Mouse (Mus musculus) gastrocnemius, adult 2 months (tissue): Measurements from ENCODE around the gene Stum. TPM values are rescaled to one million over a fixed set of nuclear protein-coding genes. Genes with fewer than 3 reads are reported as not detected.
A peak's percentile ranks its signal among the peaks of the same experiment; 100 is the strongest.
"Not testable (repeated sequence)": the region's sequence is repeated elsewhere in the genome, so short reads cannot be mapped to it uniquely, and the experiment has no call there.

Experiments used
- DNase-seq: peaks from one replicate; pipeline ENCODE4 v3.0.0; 2022
- H3K27ac ChIP-seq: fragments of 200-600 bp; 2 replicates; pipeline ENCODE4 v1.8.1; 2022; ENCODE audit warnings: mild to moderate bottlenecking
- H3K4me3 ChIP-seq: fragments of 200-600 bp; 2 replicates; pipeline ENCODE4 v1.8.1; 2022; ENCODE audit warnings: mild to moderate bottlenecking, moderate library complexity
- CTCF ChIP-seq: fragments of 200-600 bp; IDR thresholded peaks from 2 replicates; pipeline ENCODE4 v1.8.1; 2022; ENCODE audit warnings: antibody characterized with exemption, mild to moderate bottlenecking, moderate library complexity
- intact Hi-C: fragments of 180-260 bp; cut with DNase I; formaldehyde crosslinking; loops from one replicate; pipeline ENCODE4 v1.15.1; 2025
- total RNA-seq, 2 experiments: library from RNA; stranded (reverse); gene quantifications; 2 replicates each; pipeline ENCODE4 v1.2.3; 2021

Stum gene
- total RNA-seq, 2 experiments from 2014 or later = 0.41 to 0.86 TPM

GRCm38 (mm10) chr1:180393873-180394272, 89.4 kb downstream of the Stum start:
- H3K4me3 ChIP-seq = peak overlapping the region; percentile 36; the same call in 1 of the 2 replicates
- intact Hi-C loops = no loop called here
- no peak for TF ChIP-seq CTCF
- peak; percentile 40 for DNase-seq
- H3K27ac ChIP-seq = peak overlapping the region; percentile 96

GRCm38 (mm10) chr1:180393017-180393797, 90.1 kb downstream of the Stum start:
- intact Hi-C loops = no loop called here
- no peak for DNase-seq
- H3K27ac ChIP-seq = peak overlapping the region; percentile 96
- peak overlapping the region; percentile 36 for H3K4me3 ChIP-seq
- TF ChIP-seq CTCF = no peak

- no peak for DNase-seq
- Histone ChIP-seq H3K27ac (peak overlapping the region; percentile 96), H3K4me3 (peak overlapping the region; percentile 23)
- no peak for TF ChIP-seq CTCF
- intact Hi-C loops = no loop called here
Measured at GRCm38 (mm10) chr1:180392137-180392798, 91.0 kb downstream of the Stum start.

GRCm38 (mm10) chr1:180391575-180391945, 91.7 kb downstream of the Stum start:
- intact Hi-C loops = no loop called here
- Histone ChIP-seq H3K27ac (peak overlapping the region; percentile 96), H3K4me3 (no peak overlapping the region)
- no peak for DNase-seq
- no peak for TF ChIP-seq CTCF

- Histone ChIP-seq H3K4me3 (no peak overlapping the region; the same call in 1 of the 2 replicates), H3K27ac (peak overlapping the region; percentile 96)
- intact Hi-C loops = no loop called here
- DNase-seq = no peak
- TF ChIP-seq CTCF = no peak
Measured at GRCm38 (mm10) chr1:180390746-180391574, 92.3 kb downstream of the Stum start.

GRCm38 (mm10) chr1:180390321-180390731, 93.0 kb downstream of the Stum start:
- Histone ChIP-seq H3K27ac (peak overlapping the region; percentile 96), H3K4me3 (no peak overlapping the region; the same call in 1 of the 2 replicates)
- peak; percentile 86 for DNase-seq
- intact Hi-C loops = no loop called here
- no peak for TF ChIP-seq CTCF

GRCm38 (mm10) chr1:180389213-180389760, 94.0 kb downstream of the Stum start:
- H3K4me3 ChIP-seq = not testable (repeated sequence)
- intact Hi-C loops = loop anchor here (5.0 kb wide), 1 partner anchor 57 kb away; the partner anchor contains the start of gene Itpkb
- H3K27ac ChIP-seq = peak overlapping the region; percentile 96

GRCm38 (mm10) chr1:180388481-180388880, 94.8 kb downstream of the Stum start:
- DNase-seq = no peak
- no peak for TF ChIP-seq CTCF
- peak overlapping the region; percentile 96 for H3K27ac ChIP-seq
- H3K4me3 ChIP-seq = peak overlapping the region; percentile 77; the same call in 1 of the 2 replicates
- intact Hi-C loops = loop anchor here (5.0 kb wide), 1 partner anchor 56 kb away; the partner anchor contains the start of gene Itpkb

More at GRCm38 (mm10) chr1:180389213-180389760, 94.0 kb downstream of the Stum start:
- DNase-seq = not testable (repeated sequence)

- DNase-seq = no peak
- Histone ChIP-seq H3K4me3 (peak overlapping the region; percentile 77), H3K27ac (peak overlapping the region; percentile 96)
- intact Hi-C loops = loop anchor here (1.0 to 5.0 kb wide), 2 partner anchors 23 to 56 kb away; partner anchors contain the start of gene Itpkb
- no peak for TF ChIP-seq CTCF
Measured at GRCm38 (mm10) chr1:180387750-180388480, 95.4 kb downstream of the Stum start.

GRCm38 (mm10) chr1:180386951-180387749, 96.2 kb downstream of the Stum start:
- peak overlapping the region; percentile 77 for H3K4me3 ChIP-seq
- DNase-seq = peak; percentile 99
- intact Hi-C loops = loop anchor here (1.0 to 5.0 kb wide), 2 partner anchors 22 to 55 kb away; partner anchors contain the start of gene Itpkb
- TF ChIP-seq CTCF = peak; percentile 74
- peak overlapping the region; percentile 96 for H3K27ac ChIP-seq
